Mouse (Mus musculus) cerebellum, adult 9-11 months (tissue): Measurements from ENCODE around the gene Msrb3.
A peak's percentile ranks its signal among the peaks of the same experiment; 100 is the strongest.

Source experiments
- DNase-seq: peaks from one replicate; pipeline ENCODE4 v3.0.0; 2022

Gene Msrb3

GRCm38 (mm10) chr10:120895899-120896289, 3.0 kb downstream of the Msrb3 start:
- DNase-seq, result no peak

- no peak for DNase-seq
Observed at GRCm38 (mm10) chr10:120894978-120895898, 3.7 kb downstream of the Msrb3 start.

GRCm38 (mm10) chr10:120893938-120894337, 5.0 kb downstream of the Msrb3 start:
- no peak for DNase-seq

GRCm38 (mm10) chr10:120891131-120891530, 7.8 kb downstream of the Msrb3 start:
- DNase-seq, result no peak

GRCm38 (mm10) chr10:120890592-120890991, 8.3 kb downstream of the Msrb3 start:
- no peak for DNase-seq

GRCm38 (mm10) chr10:120888531-120888930, 10.4 kb downstream of the Msrb3 start:
- DNase-seq, result no peak

- DNase-seq, result no peak
Observed at GRCm38 (mm10) chr10:120884220-120884619, 14.7 kb downstream of the Msrb3 start.

GRCm38 (mm10) chr10:120883732-120884131, 15.2 kb downstream of the Msrb3 start:
- DNase-seq, result no peak

GRCm38 (mm10) chr10:120883069-120883415, 15.9 kb downstream of the Msrb3 start:
- DNase-seq, result no peak

- no peak for DNase-seq
Observed at GRCm38 (mm10) chr10:120882347-120883068, 16.4 kb downstream of the Msrb3 start.

- DNase-seq, result no peak
Observed at GRCm38 (mm10) chr10:120876549-120877270, 22.2 kb downstream of the Msrb3 start.

- DNase-seq, result peak; percentile 52
Observed at GRCm38 (mm10) chr10:120875672-120876463, 23.0 kb downstream of the Msrb3 start.

- no peak for DNase-seq
Observed at GRCm38 (mm10) chr10:120874261-120874660, 24.6 kb downstream of the Msrb3 start.

- no peak for DNase-seq
Observed at GRCm38 (mm10) chr10:120873646-120874201, 25.2 kb downstream of the Msrb3 start.

- peak; percentile 44 for DNase-seq
Observed at GRCm38 (mm10) chr10:120872483-120872862, 26.4 kb downstream of the Msrb3 start.

- no peak for DNase-seq
Observed at GRCm38 (mm10) chr10:120871630-120872482, 27.0 kb downstream of the Msrb3 start.

- no peak for DNase-seq
Observed at GRCm38 (mm10) chr10:120871096-120871495, 27.8 kb downstream of the Msrb3 start.

GRCm38 (mm10) chr10:120869241-120869775, 29.6 kb downstream of the Msrb3 start:
- DNase-seq, result no peak

GRCm38 (mm10) chr10:120864446-120864845, 34.5 kb downstream of the Msrb3 start:
- DNase-seq, result peak; percentile 22

GRCm38 (mm10) chr10:120861674-120862073, 37.2 kb downstream of the Msrb3 start:
- DNase-seq, result no peak

GRCm38 (mm10) chr10:120861194-120861593, 37.7 kb downstream of the Msrb3 start:
- DNase-seq, result no peak
